Mouse (Mus musculus): ENCODE measurements around the gene Ank. TPM values are rescaled to one million over a fixed set of nuclear protein-coding genes. Genes with fewer than 3 reads are reported as not detected.

Ank gene
- total RNA-seq, 2 experiments from 2014 or later: 30.1 to 33.3 TPM

GRCm38 (mm10) chr15:27496596-27497299, 30.3 kb downstream of the Ank start:
- DNase-seq: no peak

GRCm38 (mm10) chr15:27497300-27497997, 31.0 kb downstream of the Ank start:
- DNase-seq: no peak

DNA sequence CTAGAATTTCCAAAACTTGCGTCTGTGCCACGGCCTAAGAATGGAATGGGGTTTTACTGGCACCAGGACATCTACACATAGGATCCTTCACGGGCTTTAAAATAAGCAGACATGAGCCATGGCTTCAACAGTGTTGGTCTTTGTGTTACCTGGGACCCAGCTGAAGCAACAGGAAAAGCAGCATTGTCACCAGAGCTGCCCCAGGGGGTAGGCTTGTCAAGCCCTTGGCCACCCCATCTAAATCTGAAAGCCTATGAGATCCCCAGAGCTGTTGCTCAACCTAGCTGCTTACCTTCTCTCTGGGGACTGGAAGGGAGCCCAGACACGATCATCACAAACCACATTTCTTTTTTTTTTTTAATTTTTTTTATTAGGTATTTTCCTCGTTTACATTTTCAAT, 31.6 kb downstream of the Ank start:
- DNase-seq: no peak

DNA sequence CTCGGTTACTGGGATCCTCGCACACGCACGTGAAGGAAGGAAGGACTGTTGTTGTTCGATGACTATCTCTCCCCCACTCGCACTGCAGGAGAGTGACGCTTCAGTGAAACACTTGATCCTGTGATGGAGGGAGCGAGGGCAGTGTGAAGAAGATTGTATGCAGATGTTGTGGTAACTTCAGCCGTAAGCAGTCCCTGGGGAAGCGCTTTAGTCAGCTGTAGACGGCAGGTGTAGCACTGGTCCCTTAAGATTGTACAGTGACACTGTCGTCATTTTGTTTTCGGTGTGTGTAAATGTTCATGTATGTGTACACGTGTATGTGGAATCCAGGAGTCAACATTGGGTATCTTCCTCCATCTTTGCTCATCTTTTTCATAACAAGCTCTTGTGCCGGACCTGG, 33.9 kb downstream of the Ank start:
- no peak for DNase-seq

GRCm38 (mm10) chr15:27502338-27502737, 35.9 kb downstream of the Ank start:
- no peak for DNase-seq

DNA sequence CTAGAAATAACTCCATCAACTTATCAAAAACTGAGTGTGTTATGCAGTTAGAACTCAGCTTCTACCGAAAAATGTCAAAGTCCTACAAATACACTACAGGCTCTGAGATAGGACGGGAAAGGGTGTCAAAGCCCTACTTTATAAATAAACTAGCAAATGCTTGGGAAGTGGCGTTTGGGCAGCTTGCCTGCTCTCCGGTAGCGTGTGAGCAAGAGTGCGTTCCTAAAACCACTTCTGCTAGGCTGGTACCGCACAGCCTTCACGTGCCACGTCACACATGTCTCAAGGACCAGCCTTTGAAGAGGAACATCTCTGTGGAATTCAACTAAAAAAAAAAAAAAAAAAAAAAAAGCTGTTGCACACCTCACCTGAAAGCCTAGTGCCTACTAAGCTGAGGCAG, 36.7 kb downstream of the Ank start:
- DNase-seq: no peak

DNA sequence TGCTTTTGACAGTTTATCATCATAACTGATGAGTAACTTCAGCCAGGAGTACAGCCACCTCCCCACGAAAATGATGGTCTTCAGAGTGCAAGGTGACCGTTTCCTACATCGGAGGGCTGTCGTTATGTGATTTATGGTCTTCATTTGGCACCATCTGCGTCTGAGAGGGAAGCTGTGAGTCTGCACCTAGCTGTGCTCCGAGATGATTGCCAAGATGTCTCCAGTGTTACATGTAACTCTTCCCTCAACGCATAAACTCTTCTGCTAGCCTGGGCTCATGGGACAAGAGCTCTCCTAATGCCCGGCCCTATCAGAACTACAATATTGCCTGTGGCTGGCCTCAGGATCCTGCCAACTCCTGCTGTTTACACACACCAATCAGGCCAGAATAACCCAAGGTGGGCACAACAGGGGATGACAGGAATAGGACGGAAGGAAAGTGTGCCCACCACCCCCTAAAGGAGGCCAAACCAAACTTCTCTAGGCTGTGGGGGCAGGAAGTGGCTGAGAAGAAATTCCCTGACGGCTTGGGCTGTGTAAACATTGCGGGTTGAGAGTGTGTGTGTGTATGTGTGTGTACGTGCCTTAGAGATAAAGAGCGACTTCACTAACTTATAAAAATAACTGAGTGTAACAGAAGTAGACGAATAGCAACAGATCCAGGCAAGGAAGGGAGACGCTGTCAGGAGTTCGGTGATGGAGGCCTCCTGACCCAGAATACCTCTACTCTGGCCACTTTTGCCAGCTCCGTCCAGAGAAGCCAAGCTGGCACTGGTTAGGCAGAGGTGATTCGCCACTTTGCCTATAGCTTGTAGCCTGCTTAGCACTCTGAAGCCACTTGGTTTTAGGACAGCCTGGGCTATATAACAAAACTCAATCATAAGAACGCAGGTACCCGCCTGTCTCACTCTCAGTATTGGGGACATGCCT, 37.6 kb downstream of the Ank start:
- no peak for DNase-seq

DNA sequence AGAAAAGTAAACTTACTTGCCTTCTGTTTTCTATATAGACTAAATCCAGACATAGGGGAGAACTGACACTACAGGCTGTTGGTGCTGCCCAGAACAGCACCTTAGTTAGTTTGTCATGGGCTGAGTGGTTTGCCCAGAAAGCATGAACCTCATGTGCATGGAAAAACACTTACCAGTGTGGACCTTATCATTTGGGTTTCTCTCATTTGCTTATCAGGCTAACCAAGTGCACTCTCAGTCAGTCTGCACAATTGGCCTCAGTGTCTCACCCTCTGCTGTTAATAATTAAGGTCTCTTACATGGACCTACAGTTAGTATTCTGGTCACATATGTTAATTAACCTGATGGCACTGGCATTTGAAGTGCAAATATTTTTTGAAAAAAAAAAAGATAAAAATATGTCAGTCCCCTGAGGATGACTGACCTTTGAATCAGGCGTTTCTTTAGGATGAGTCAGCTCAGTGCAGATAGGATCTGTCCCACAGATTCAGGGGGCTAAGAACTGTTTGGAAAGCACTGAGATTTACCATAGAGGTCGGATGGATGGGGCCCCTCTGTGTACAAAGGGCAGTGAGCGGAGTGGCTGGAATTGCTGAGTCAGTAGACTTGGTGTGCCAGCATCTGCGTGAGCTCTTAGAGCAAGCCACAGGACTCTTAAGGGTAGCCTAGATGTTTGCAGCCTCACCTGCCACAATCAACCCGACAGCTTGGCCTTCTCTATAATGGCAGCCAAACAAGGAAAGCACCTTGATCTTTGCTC, 39.8 kb downstream of the Ank start:
- peak; percentile 11 for DNase-seq

DNA sequence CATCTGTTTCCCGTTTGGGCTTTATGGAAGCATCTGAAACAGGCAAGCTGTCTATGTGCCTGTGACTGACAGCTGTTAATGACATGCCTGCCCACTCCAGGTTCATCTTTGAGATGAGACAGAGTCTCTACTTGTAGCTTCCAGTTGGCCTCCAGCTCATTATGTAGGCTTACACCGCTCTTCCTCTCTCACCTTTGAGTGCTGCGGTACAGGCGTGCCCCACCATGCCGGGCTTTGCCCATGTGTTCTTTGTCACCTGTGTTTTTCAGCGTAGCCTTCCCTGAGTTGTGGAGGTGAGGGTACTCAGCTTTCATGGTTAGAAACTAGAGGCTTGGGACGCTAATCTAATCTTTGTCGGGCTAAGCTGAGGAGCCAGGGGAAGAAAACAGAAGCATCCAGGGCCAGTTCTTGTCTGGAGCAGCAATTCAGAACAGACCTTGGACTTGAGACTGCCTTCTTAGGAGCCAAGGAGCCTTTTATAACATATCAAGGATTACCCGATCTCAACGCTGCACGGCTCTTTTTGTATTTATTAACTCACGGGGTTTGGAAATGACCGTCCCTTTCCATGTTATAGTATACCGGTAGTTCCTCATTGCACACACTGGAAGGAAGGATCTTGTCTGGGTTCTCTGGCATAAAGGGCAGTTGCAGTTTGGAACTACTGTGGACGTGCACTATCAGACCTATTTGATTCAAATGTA, 40.6 kb downstream of the Ank start:
- no peak for DNase-seq

- DNase-seq: no peak
These were observed 41.7 kb downstream of the Ank start for GRCm38 (mm10) chr15:27508169-27508568.

DNA sequence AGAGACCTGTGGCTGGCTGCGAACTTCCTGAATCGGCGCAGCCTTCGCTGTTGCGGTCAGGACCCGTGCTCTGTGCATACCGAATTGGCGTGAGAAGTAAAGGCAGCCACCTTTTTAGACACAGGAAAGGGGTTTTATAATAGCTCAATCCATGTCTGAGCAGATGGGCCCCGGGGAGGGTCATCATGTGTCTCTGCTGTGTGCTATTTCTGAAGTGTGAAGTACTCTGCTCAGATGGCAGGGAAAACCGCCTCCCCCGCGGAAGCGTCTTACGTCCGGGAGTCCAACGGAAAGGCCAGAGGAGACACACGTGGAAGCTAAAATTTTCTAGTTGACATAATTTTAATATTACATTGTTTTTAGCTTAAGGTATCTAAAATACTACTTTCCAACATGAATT, 42.5 kb downstream of the Ank start:
- no peak for DNase-seq

- DNase-seq: no peak
These were observed 50.5 kb downstream of the Ank start for GRCm38 (mm10) chr15:27516927-27517326.

- DNase-seq: no peak
These were observed 51.5 kb downstream of the Ank start for GRCm38 (mm10) chr15:27518026-27518425.

- DNase-seq: no peak
These were observed 53.4 kb downstream of the Ank start for GRCm38 (mm10) chr15:27519857-27520256.

DNA sequence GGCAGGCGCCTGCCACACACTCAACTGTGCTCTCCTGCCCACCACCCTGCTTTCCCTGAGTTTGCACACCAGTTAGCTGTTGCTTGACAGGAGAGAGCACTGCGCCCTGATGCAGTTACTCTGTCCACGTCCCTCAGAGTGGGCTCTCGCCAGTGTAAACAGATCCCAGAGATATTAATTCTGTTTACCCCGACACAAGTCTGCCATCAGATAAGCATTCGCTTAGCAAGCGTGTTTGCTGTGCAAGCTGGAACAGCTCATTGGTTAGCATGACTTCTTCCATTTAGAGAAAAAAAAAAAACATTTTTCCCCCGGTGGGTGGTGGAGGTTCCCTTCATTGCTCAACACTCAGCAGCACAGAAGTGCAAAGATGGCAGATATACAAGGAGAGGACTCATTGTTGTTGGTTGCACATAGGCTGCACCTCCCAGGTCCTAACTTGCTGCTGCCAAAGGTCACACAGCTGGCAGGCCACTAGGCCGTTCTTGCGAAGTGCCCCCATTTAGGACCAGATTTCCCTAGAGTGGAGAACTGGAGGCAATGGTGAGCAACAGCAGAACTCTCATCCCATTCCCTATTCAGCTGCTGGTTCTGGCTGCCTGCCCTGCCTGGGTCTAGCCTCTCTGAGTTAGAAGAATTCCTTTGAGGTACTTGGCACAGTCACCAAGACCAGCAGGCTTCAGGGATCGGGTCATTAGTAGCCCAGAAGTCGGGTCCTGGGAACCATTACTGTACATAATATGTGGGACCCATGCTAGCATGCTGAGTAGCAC, 58.9 kb downstream of the Ank start:
- DNase-seq: peak; percentile 76

GRCm38 (mm10) chr15:27528896-27529295, 62.4 kb downstream of the Ank start:
- DNase-seq: no peak

DNA sequence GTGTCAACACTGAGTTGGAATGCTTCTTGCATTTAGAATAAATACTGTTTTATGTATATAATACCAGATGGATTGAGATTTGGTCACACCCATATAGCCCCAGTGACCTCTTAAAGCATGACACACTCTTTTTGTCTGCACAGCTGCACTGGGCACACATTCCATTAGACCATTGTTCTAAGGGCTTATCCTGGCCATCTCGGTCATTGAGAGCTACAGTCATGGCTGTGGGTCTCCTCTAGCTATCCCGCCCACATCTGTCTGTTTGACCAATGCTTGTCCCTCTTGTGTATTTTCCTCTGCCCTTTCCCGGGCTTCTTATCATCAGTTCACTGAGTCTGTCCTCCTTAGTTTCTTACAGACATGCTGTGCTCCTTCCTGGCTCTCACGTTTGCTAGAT, 63.5 kb downstream of the Ank start:
- DNase-seq: no peak

- no peak for DNase-seq
These were observed 66.6 kb downstream of the Ank start for GRCm38 (mm10) chr15:27533036-27533435.

- DNase-seq: no peak
These were observed 69.2 kb downstream of the Ank start for GRCm38 (mm10) chr15:27535681-27536080.

DNA sequence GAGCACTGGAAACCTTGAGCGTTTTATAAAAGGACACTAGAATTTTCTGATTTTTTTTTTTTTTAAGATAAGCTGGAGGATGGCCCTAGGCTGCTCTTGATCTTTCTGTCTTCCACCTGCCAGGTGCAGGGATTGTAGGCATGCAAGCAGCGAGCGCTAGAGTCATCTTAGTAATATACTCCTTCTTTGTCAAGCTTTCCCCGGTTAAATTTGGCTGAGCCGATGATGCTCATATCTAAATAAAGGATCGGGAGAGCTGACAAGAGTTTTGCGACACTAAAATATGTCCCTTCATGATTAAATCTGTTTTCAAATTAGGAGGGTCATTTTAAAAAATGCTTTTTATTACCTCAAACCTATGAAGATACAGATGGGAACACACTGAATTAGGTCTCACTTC, 69.7 kb downstream of the Ank start:
- no peak for DNase-seq

DNA sequence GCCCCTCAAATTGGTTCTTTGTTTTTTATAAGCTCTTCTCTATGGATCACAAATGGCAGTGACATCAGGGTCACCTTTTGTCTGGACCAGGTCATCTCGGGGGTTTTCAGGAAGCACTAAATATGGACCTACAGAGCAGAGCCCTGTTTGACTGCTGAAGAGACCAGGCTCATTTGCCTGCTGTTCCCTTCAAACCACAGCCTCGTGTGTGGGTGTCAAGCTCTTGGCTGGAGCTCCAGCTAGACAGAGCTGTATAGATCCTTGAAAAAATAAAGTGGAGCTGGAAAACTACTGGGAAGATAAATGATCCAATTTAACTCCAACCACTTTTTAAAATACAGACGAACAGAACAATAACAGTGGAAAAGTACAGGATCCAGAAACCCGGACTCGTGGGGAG, 70.3 kb downstream of the Ank start:
- no peak for DNase-seq
